Mouse (Mus musculus): ENCODE data around the gene Lcor. TPM values are rescaled to one million over a fixed set of nuclear protein-coding genes. Genes with fewer than 3 reads are reported as not detected.

The Lcor gene
- polyA plus RNA-seq, 1 experiment from 2014 or later: 14.6 TPM

Small RNA genes lying within 50 kb of the gene (microRNA-seq; reads per million reads assigned to microRNA genes)
- gene Mir8091: not detected

Other genes starting within 250 kb of the Lcor start
- gene Tm9sf3, start 218.6 kb upstream of the Lcor start, polyA plus RNA-seq (2015; fragmentation: Nextera tagmentation; extraction: Ambion mirVana): 88.4 and 90.0 TPM in 2 replicates
- gene Pik3ap1, start 97.5 kb upstream of the Lcor start, polyA plus RNA-seq (2015; fragmentation: Nextera tagmentation; extraction: Ambion mirVana): 1.8 and 2.6 TPM in 2 replicates
- 2.2 and 2.4 TPM in 2 replicates for gene Gm340, start 99.7 kb downstream of the Lcor start, polyA plus RNA-seq (2015; fragmentation: Nextera tagmentation; extraction: Ambion mirVana)

Data from hindbrain, embryonic 15.5 days (tissue).